Mouse (Mus musculus) gastrocnemius, postnatal 36 days (tissue): ENCODE data around the gene Sfn. TPM values are rescaled to one million over a fixed set of nuclear protein-coding genes. Genes with fewer than 3 reads are reported as not detected.

ENCODE experiments used
- DNase-seq, 2 experiments: peaks; one replicate each; pipeline ENCODE4 v3.0.0; 2022
- intact Hi-C: fragments of 180-260 bp; cut with DNase I; formaldehyde crosslinking; loops from one replicate; pipeline ENCODE4 v1.15.1; 2025
- total RNA-seq, 2 experiments: library from RNA; stranded (reverse); gene quantifications; 2 replicates each; pipeline ENCODE4 v1.2.3; 2021

Sfn gene
- total RNA-seq, 2 experiments from 2014 or later, result 0.94 to 1.2 TPM

DNA sequence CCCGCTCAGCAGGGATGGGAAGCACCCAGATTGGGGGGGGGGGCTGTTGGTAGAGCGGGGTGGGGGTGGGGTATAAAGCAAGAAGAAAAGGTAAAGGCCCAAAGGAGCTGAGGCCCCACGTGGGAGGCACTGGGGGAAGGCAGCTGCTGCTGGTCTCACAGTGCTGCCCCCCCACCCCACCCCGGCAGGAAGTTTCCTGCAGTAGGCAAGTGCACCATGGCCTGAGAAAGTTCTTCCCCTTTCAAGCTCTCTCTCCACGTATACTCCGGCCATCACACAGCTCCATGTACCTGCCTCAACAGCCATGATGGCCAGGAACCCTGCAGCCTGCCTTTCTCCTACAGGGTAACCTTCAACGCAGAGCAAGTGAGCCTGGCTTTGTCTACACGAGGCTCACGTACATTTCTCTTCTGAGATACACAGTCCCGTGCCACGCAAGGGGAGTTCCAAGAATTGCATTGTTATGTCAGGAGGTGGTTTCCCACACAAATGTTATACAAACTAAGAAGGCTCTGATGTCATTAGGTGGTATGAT is 20.3 kb upstream of the Sfn start:
- intact Hi-C loops, result no loop called here
- DNase-seq, result no peak

GRCm38 (mm10) chr4:133620668-133621067 is 18.7 kb upstream of the Sfn start:
- DNase-seq, result no peak
- intact Hi-C loops, result no loop called here

GRCm38 (mm10) chr4:133619473-133620136 is 17.6 kb upstream of the Sfn start:
- intact Hi-C loops, result no loop called here
- DNase-seq, result no peak

GRCm38 (mm10) chr4:133617936-133618335 is 16.0 kb upstream of the Sfn start:
- intact Hi-C loops, result no loop called here
- DNase-seq, result no peak

- DNase-seq, result no peak
Observed at GRCm38 (mm10) chr4:133615416-133615815, 13.4 kb upstream of the Sfn start.

GRCm38 (mm10) chr4:133614274-133614761 is 12.3 kb upstream of the Sfn start:
- DNase-seq, result no peak
- intact Hi-C loops, result no loop called here

More at GRCm38 (mm10) chr4:133615416-133615815, 13.4 kb upstream of the Sfn start:
- intact Hi-C loops, result no loop called here

DNA sequence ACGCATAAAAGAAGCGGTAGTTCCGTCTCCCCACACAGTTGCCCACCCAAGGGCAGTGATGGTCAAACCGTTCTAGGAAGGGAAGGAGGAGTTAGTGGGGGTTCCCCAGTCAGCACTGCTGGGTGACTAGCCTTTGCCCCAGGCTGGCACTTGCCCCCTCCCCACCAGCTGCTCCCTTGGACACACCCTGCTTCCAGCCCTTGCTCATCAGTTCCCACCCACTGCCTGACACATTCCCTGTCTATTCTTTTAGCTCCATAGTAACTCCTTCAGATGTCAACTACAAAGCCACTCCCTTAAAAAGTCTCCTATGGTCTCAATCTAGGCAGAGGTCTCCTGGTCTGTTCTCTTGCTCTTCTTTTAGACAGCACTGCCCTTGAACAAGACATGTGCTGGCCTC is 11.9 kb upstream of the Sfn start:
- intact Hi-C loops, result no loop called here
- no peak for DNase-seq

GRCm38 (mm10) chr4:133613026-133613425 is 11.1 kb upstream of the Sfn start:
- intact Hi-C loops, result no loop called here

DNA sequence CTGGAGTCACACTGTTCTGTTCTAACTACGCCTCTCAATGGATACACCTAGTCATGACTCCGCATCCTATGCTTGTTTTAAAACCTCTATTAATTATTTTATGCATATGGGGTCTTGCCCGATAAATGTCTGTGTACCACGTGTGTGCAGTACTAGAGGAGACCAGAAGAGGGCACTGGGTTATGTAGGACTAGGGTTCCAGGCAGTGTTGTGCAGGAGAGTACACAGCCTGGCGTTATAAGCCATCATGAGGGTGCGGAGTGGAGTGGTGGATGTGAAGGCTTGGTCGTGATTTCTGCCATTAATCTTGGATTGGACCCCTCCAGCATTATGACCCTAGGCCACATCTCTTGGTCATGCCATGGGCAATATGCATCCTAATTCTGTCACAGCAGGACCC is 10.4 kb upstream of the Sfn start:
- intact Hi-C loops, result no loop called here

More at GRCm38 (mm10) chr4:133613026-133613425, 11.1 kb upstream of the Sfn start:
- DNase-seq, result no peak

GRCm38 (mm10) chr4:133611815-133612214 is 9.8 kb upstream of the Sfn start:
- intact Hi-C loops, result no loop called here
- DNase-seq, result no peak

More for the DNA sequence above, 10.4 kb upstream of the Sfn start:
- DNase-seq, result no peak

DNA sequence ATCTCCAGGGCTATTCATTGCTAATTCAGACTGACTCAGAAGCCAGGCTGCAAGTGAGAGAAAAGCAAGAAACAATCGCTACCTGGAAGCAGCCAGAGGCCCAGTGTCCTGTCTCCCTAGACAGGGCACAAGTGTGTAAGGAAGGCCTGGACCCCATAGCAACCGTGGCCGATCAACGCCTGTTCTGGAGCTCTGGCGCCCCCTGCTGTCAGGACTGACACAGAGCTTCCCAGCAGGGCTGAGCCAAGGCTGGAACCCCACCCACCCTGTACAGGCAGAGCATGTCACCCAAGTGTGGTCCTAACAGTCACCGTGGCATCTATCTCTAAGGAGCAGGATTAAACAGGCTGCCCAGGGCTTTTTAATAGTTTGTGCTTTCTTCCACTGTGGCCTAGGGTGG is 7.8 kb upstream of the Sfn start:
- DNase-seq, result peak; percentile 70 to 82
- intact Hi-C loops, result loop anchor here (2.0 kb wide), 1 partner anchor 17 kb away; no protein-coding TSS in a partner anchor

- no peak for DNase-seq
- intact Hi-C loops, result no loop called here
Observed at GRCm38 (mm10) chr4:133607284-133607683, 5.3 kb upstream of the Sfn start.

DNA sequence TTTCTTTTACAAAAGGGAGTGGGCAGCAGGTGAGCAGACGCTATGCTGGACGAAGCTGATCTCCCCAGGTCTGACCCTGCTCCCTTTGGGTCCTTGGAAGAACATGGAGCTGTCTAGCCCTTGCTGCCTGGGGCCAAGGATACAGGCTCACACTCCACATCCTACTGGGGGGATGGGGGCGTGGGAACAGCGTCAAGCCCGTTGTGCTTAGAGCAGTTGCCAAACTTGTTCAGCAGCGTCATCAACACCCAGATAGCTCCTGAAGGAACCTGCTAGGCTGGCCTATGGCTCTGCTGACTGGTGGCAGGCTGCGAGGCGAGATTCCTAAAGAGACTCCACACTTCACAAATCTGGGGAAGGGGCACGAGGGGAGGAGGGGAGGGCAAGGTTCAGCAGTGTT is 3.4 kb upstream of the Sfn start:
- intact Hi-C loops, result no loop called here

GRCm38 (mm10) chr4:133604856-133605255 is 2.9 kb upstream of the Sfn start:
- intact Hi-C loops, result no loop called here
- no peak for DNase-seq

More for the DNA sequence above, 3.4 kb upstream of the Sfn start:
- DNase-seq, result no peak

DNA sequence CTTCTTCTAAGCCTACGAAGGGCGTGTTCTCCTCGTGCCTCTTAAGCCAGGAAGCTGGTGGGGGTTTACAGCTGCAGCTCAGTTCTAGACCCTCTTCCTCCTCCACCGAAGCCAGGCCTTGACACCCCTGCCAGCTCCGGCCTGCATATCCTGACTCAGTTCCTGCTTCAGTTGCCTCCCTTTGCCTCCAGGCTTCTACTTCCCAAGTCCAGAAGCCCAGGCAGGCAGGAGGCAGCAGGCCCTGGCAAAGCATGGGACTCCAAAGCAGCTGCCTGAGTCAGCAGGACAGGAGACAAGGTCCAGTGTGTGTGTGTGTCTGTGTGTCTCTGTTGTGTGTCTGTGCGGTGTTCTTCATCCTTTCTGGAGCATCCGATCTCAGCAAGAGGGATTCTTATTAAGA is 2.2 kb upstream of the Sfn start:
- intact Hi-C loops, result no loop called here

GRCm38 (mm10) chr4:133603056-133603455 is 1.1 kb upstream of the Sfn start:
- intact Hi-C loops, result no loop called here
- no peak for DNase-seq

More for the DNA sequence above, 2.2 kb upstream of the Sfn start:
- DNase-seq, result no peak

- no peak for DNase-seq
- intact Hi-C loops, result no loop called here
Observed at GRCm38 (mm10) chr4:133600306-133600705, 1.7 kb downstream of the Sfn start.

- intact Hi-C loops, result no loop called here
Observed at GRCm38 (mm10) chr4:133599571-133600073, 2.3 kb downstream of the Sfn start.

GRCm38 (mm10) chr4:133599116-133599515 is 2.9 kb downstream of the Sfn start:
- no peak for DNase-seq
- intact Hi-C loops, result no loop called here

More at GRCm38 (mm10) chr4:133599571-133600073, 2.3 kb downstream of the Sfn start:
- peak; percentile 84 to 91 for DNase-seq

DNA sequence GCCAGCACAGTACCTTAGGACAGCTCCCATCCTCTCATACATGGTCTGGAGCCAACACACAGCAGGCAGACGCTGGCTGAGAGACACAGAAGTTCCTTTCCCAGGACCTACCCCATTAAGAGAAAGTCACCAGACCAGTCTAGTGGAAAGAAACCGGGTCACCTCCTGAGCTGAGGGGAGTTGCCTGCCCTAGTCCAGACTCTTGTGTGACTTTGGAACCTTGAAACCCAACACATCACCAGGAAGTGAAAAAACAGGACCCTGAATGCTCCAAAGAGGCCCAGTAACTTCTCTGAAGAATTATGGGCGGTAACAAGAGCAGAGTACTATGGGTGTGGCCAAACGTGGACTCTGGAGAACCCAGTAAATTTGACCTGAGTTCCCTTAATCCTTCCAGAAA is 3.4 kb downstream of the Sfn start:
- no peak for DNase-seq
- intact Hi-C loops, result no loop called here

GRCm38 (mm10) chr4:133596084-133596483 is 5.9 kb downstream of the Sfn start:
- intact Hi-C loops, result no loop called here
- no peak for DNase-seq

DNA sequence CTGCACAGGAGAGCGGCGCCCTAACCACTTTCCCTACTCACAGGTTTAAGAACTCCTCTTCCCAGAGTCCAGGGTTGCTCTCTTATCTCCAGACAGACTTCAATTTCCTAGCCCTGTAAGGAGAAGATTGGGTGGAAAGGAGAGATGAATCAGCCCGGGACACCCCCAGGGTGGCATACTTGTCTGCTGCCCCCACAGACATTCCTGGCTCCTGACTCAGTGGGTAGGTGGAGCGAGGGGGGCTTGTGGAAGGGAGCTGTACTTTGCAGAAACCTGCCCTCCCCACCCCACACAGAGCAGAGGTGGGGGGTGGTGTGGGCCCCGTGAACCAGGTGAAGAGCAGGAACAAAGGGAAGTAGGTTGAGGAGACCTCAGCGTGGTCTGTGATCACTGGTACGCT is 6.4 kb downstream of the Sfn start:
- no peak for DNase-seq
- intact Hi-C loops, result no loop called here
